Mouse (Mus musculus): Measurements from ENCODE around the gene Pacs2. TPM values are rescaled to one million over a fixed set of nuclear protein-coding genes. Genes with fewer than 3 reads are reported as not detected.
A peak's percentile ranks its signal among the peaks of the same experiment; 100 is the strongest.

Gene Pacs2
- polyA plus RNA-seq, 1 experiment from 2014 or later: 24.1 TPM

DNA sequence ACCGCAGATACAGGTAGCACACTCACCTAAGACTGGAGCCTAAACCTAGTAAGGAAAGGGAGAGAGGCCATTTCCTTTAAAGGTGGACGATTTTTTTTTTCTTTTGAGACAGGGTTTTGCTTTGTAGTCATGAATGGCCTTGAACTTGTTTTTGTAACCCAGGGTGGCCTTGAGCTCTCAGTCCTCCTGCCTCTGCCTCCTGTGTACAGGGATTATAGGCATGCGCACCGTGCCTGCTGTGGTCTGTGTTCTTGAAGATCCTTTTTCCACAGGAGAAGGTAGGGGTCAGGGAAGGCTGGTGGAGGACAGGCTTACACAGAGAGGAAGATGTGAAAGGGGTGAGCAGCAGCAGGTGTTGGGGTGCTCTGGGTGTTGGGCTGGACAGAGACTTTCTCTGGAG, 1.6 kb downstream of the Pacs2 start:
- H3K9me3 ChIP-seq: no peaks in the 10 kb centered on the region
- H3K9ac ChIP-seq: peak overlapping the region; percentile 98
- no peak for ATAC-seq (ENCODE audit: low FRiP score)
- H3K4me2 ChIP-seq: peak overlapping the region; percentile 89
- H3K4me3 ChIP-seq: peak overlapping the region; percentile 95
- peaks cover 10% of the 10 kb centered on the region for H3K36me3 ChIP-seq
- peaks cover 53% of the 10 kb centered on the region for H3K4me1 ChIP-seq (replicated peaks)
- 84% methylated on average over 4 of the region's 4 CpGs for WGBS
- no peak overlapping the region for H3K27ac ChIP-seq
- no peaks in the 10 kb centered on the region for H3K27me3 ChIP-seq

DNA sequence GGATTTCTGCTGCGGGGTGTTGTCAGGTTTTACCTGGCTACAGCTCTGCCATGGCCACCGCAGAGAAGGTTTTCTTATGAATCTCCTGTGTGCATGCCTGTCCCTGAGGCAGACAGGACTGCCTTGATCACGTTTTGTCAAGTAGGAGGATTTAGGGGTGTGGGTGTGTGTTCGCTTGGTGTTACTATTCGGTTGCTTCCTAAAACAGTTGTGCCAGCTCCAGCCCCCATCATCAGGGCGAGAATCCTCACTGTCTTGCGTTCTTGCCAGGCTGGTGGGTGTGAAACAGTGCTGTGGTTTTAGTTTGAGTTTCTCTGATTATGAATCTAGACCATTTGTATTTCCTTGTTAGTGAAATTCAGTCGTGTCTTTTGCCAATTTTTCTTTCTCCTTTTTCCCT, 2.7 kb downstream of the Pacs2 start:
- H3K9ac ChIP-seq: peak overlapping the region; percentile 98
- H3K4me3 ChIP-seq: no peak overlapping the region
- H3K4me2 ChIP-seq: peak overlapping the region; percentile 89
- H3K9me3 ChIP-seq: no peaks in the 10 kb centered on the region
- H3K4me1 ChIP-seq (replicated peaks): peaks cover 53% of the 10 kb centered on the region
- no peak overlapping the region for H3K27ac ChIP-seq
- WGBS: 80% methylated on average over 8 of the region's 8 CpGs
- H3K36me3 ChIP-seq: peaks cover 15% of the 10 kb centered on the region
- no peaks in the 10 kb centered on the region for H3K27me3 ChIP-seq
- ATAC-seq (ENCODE audit: low FRiP score): no peak

DNA sequence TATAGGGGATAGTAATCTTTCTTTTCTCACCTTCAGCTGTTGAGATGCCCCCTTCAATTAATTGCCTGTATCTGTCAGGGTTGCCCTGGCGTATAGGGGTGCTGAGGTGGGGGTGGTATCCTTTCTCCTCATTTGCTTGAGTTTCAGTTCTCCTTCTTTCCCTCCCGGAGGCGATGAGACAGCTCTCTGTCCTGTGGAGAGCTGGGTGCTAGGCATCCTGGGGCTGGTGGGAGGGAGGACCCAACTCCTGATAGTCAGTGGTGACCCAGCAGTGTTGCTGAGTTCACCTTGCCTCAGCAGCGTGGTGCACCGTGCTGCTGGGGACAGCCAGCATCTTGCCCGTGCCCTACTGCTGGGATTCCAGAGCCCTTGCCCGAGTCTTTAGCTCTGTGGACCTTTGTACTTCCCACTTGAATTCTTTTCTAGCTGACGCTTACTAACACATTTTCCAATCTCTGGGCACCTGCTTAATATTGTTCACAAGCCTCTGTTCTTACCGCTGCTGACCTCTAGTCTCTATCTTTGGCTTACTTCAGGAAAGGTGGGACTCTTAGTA, 3.2 kb downstream of the Pacs2 start:
- WGBS: 81% methylated on average over 9 of the region's 9 CpGs

DNA sequence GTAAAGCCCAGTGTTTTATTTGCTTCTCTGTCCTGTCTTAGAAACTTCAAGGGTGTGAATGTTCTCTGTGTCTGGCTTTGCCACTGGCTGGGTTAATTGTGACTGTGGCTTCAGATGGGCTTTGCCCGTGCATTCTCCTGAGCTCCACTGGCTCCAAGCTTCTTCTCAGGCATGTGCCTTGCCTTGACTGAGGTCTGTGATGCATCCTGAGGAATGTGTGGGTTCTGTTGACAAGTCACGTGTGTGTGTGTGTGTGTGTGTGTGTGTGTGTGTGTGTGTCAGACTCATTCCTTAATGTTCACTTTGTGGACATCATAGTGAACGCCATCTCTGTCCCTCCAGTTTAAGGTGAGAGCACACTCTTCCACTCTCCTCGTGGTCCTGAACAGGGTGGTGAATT, 4.5 kb downstream of the Pacs2 start:
- WGBS: 83% methylated on average over 4 of the region's 4 CpGs
- peaks cover 40% of the 10 kb centered on the region for H3K4me1 ChIP-seq (replicated peaks)
- no peaks in the 10 kb centered on the region for H3K9me3 ChIP-seq
- no peak overlapping the region for H3K4me3 ChIP-seq
- no peak overlapping the region for H3K9ac ChIP-seq
- no peak for ATAC-seq (ENCODE audit: low FRiP score)
- H3K27ac ChIP-seq: no peak overlapping the region
- no peaks in the 10 kb centered on the region for H3K27me3 ChIP-seq
- H3K36me3 ChIP-seq: peaks cover 21% of the 10 kb centered on the region
- H3K4me2 ChIP-seq: no peak overlapping the region

More for the DNA sequence above, 3.2 kb downstream of the Pacs2 start:
- ATAC-seq (ENCODE audit: low FRiP score): no peak
- Histone ChIP-seq H3K4me2 (peak overlapping the region; percentile 15; the same call in 1 of the 2 replicates), H3K27me3 (no peaks in the 10 kb centered on the region), H3K4me3 (no peak overlapping the region), H3K36me3 (peaks cover 15% of the 10 kb centered on the region), H3K9me3 (no peaks in the 10 kb centered on the region), H3K4me1 (replicated peaks) (peaks cover 52% of the 10 kb centered on the region), H3K9ac (peak overlapping the region; percentile 51; the same call in 1 of the 2 replicates), H3K27ac (no peak overlapping the region)

DNA sequence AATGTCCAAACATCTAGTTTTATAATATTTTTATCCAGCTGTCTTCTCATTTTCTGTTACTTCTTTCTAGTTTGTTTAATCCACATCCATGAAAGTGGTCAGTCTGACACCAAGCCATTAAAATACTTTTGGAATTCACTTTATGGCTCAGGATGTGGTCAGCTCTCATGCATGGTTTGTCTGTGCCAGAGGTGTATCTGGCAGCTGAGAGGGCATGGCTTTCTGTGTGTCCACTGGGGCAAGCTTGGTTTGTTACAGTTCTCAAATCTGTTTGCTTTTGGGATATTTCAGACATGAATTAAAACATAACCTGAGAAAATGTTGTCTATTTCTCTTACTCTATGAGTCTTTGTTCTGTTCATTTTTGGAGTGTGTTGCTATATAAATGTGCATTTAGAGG, 7.2 kb downstream of the Pacs2 start:
- Histone ChIP-seq H3K9me3 (no peaks in the 10 kb centered on the region), H3K4me3 (no peak overlapping the region), H3K27me3 (no peaks in the 10 kb centered on the region), H3K9ac (no peak overlapping the region), H3K4me1 (replicated peaks) (peaks cover 28% of the 10 kb centered on the region), H3K36me3 (peaks cover 40% of the 10 kb centered on the region), H3K27ac (no peak overlapping the region), H3K4me2 (no peak overlapping the region)
- ATAC-seq (ENCODE audit: low FRiP score): no peak

DNA sequence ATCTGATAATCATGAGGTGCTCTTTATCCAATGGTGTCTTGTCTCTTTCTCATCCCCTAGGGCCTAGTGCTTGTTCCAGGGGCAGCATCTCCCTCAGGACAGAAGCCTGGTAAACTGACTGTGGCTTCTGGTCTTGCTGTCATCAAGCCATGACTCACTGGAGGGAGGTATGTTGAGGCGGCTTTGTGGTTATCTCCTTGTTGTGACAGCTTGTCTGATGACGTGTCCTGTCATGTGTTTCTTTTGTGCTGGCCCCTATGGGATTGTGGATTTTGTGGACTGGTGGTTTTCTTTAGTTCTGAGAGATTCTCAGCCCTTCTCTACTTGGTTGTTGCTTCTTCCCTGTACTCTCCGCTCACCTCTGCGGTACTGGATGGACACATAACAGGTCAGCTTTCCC, 8.8 kb downstream of the Pacs2 start:
- no peaks in the 10 kb centered on the region for H3K27me3 ChIP-seq
- H3K36me3 ChIP-seq: peaks cover 40% of the 10 kb centered on the region
- H3K4me2 ChIP-seq: no peak overlapping the region
- peaks cover 23% of the 10 kb centered on the region for H3K4me1 ChIP-seq (replicated peaks)
- H3K27ac ChIP-seq: no peak overlapping the region
- H3K4me3 ChIP-seq: no peak overlapping the region
- H3K9ac ChIP-seq: no peak overlapping the region
- 87% methylated on average over 4 of the region's 4 CpGs for WGBS
- ATAC-seq (ENCODE audit: low FRiP score): no peak
- no peaks in the 10 kb centered on the region for H3K9me3 ChIP-seq

DNA sequence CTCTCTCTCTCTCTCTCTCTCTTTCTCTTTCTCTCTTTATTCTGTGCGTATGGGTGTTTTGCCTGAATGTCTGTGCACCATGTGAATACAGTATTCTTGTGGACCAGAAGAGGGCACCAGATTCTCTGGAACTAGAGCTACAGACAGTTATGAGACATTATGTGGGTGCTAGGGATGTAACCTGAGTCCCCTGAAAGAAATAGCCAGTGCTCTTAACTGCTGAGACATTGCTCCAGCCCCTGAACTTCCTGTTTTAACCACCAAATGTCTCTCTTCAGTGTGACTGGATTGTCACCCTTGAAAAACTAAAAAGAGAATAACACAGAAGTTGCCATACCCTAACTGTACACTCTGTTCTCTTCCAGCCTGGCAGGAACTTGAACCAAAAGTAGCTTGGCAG, 12.2 kb downstream of the Pacs2 start:
- no peak overlapping the region for H3K4me3 ChIP-seq
- no peak overlapping the region for H3K9ac ChIP-seq
- 93% methylated on average over 1 of the region's 1 CpGs for WGBS
- no peaks in the 10 kb centered on the region for H3K27me3 ChIP-seq
- peaks cover 38% of the 10 kb centered on the region for H3K4me1 ChIP-seq (replicated peaks)
- H3K36me3 ChIP-seq: peaks cover 26% of the 10 kb centered on the region
- H3K9me3 ChIP-seq: no peaks in the 10 kb centered on the region
- ATAC-seq (ENCODE audit: low FRiP score): no peak
- H3K27ac ChIP-seq: no peak overlapping the region
- H3K4me2 ChIP-seq: no peak overlapping the region

DNA sequence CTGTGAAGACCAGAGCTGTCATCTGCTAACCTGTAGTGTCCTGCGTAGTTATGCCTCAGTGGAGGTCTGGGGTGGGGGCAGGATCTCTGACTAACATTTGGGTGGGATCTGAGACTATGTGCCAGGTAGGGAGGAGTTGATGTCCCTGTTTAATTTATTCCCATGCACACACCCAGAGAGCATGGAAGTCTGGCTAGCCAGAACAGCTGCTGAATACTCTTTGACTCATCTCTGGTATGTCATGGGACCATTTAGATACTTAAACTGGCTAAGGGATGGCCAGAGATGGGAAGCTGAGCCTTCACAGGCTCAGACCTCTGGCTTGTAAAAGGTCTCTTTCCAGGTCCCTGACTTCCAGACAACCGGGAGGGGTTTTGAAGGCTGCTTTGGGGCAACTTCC, 13.2 kb downstream of the Pacs2 start:
- Histone ChIP-seq H3K4me1 (replicated peaks) (peaks cover 45% of the 10 kb centered on the region), H3K27ac (peak overlapping the region; percentile 72), H3K36me3 (peaks cover 25% of the 10 kb centered on the region), H3K9me3 (no peaks in the 10 kb centered on the region), H3K4me3 (no peak overlapping the region), H3K9ac (no peak overlapping the region), H3K4me2 (no peak overlapping the region), H3K27me3 (no peaks in the 10 kb centered on the region)
- WGBS: 84% methylated on average over 2 of the region's 2 CpGs
- ATAC-seq (ENCODE audit: low FRiP score): no peak

DNA sequence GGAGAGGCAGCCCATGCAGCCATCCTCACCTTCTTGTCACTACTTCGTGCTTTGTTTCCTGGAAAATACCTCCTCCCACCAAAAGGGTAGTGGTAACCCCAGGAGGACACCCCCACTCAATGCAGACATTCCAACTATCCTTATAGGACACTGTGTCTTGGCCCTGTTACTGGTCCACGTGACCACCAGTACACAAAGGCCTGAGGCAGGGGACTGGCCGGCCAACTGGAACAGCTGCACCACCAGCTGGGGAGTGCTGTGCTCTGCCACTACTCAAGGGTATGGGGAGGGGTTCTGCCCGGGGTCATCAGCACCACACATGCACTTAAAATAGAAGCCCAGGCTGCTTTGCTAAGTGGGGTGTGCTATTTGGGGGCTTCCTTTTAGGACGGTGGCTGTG, 13.8 kb downstream of the Pacs2 start:
- H3K9ac ChIP-seq: no peak overlapping the region
- WGBS: 36% methylated on average over 5 of the region's 5 CpGs
- H3K4me3 ChIP-seq: no peak overlapping the region
- peak overlapping the region; percentile 72 for H3K27ac ChIP-seq
- ATAC-seq (ENCODE audit: low FRiP score): 0 out of 2 replicates have a peak, but pooled peaks have one; percentile 17
- peaks cover 50% of the 10 kb centered on the region for H3K4me1 ChIP-seq (replicated peaks)
- H3K27me3 ChIP-seq: no peaks in the 10 kb centered on the region
- no peak overlapping the region for H3K4me2 ChIP-seq
- H3K36me3 ChIP-seq: peaks cover 23% of the 10 kb centered on the region
- no peaks in the 10 kb centered on the region for H3K9me3 ChIP-seq

DNA sequence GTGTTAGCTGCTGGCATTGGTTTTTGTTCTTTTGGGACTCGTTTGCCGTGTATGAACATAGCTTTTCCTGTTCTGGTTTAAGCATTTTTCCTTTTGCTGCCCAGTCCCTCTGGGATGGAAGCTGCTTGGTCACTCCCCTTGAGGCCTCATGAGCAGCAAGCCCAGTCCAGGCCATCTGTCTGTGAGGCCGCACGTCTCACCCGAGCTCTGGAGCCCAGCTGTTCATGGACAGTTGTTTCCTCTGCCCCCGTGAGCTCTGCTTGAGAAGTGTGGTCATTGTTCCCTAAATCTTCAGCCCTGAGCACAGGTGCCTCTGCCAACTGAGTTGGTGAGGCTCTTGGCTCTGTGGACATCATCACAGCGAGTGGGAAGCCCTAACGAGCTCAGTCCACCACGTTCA, 14.6 kb downstream of the Pacs2 start:
- peaks cover 58% of the 10 kb centered on the region for H3K4me1 ChIP-seq (replicated peaks)

DNA sequence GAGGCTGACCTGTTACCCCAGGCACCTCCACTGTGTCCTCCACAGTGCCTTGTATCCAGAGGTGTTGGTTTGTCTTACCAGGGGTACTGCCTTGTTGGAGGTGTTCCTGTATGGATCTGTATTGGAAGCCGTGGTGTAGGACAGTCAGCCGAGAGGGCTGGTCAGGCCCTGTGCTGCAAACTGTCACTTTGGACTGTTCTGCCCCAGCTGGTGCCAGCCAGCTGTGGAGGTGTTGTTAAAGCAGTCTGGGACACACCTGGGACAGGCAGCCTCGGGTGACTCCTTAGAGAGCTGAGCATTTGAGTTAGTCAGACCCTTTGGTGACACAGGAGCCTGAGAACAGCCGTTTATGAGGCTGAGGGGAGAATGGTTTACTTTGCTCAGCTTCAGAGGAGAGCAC, 15.7 kb downstream of the Pacs2 start:
- no peaks in the 10 kb centered on the region for H3K9me3 ChIP-seq
- H3K27me3 ChIP-seq: no peaks in the 10 kb centered on the region
- 79% methylated on average over 4 of the region's 4 CpGs for WGBS
- H3K4me3 ChIP-seq: no peak overlapping the region
- H3K27ac ChIP-seq: no peak overlapping the region
- H3K4me1 ChIP-seq (replicated peaks): peaks cover 65% of the 10 kb centered on the region
- no peak overlapping the region for H3K4me2 ChIP-seq
- no peak for ATAC-seq (ENCODE audit: low FRiP score)
- H3K36me3 ChIP-seq: peaks cover 11% of the 10 kb centered on the region; the same call in 1 of the 2 replicates
- no peak overlapping the region for H3K9ac ChIP-seq

More for the DNA sequence above, 14.6 kb downstream of the Pacs2 start:
- Histone ChIP-seq H3K27ac (peak overlapping the region; percentile 72), H3K4me3 (no peak overlapping the region), H3K36me3 (peaks cover 19% of the 10 kb centered on the region; the same call in 1 of the 2 replicates), H3K27me3 (no peaks in the 10 kb centered on the region), H3K9me3 (no peaks in the 10 kb centered on the region), H3K9ac (0 out of 2 replicates have a peak overlapping the region, but pooled peaks have one; percentile 19), H3K4me2 (no peak overlapping the region)
- no peak for ATAC-seq (ENCODE audit: low FRiP score)
- WGBS: 51% methylated on average over 9 of the region's 9 CpGs

DNA sequence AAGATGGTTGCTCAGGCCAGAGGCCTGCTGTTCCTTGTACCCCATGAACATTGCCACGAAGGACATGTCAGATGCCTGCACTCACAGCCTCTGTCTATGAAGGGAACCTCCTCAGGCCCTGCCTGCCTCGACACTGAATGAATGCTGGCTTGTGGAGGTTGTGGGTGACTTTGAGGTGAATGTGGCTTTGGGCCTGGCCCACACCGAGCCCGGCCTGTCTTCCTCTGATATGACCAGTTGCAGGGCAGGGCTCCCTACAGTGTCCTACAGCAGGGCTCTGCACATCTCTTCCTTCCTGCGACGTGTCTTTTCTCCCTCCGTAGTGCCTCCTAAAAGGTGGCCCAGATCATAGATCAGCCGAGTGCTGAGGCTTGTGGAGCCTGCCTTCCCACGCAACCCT, 16.7 kb downstream of the Pacs2 start:
- Histone ChIP-seq H3K4me2 (no peak overlapping the region), H3K4me1 (replicated peaks) (peaks cover 65% of the 10 kb centered on the region), H3K9me3 (no peaks in the 10 kb centered on the region), H3K9ac (no peak overlapping the region), H3K27me3 (no peaks in the 10 kb centered on the region), H3K36me3 (peaks cover 2% of the 10 kb centered on the region; the same call in 1 of the 2 replicates), H3K4me3 (no peak overlapping the region), H3K27ac (no peak overlapping the region)
- WGBS: 91% methylated on average over 9 of the region's 9 CpGs
- no peak for ATAC-seq (ENCODE audit: low FRiP score)

DNA sequence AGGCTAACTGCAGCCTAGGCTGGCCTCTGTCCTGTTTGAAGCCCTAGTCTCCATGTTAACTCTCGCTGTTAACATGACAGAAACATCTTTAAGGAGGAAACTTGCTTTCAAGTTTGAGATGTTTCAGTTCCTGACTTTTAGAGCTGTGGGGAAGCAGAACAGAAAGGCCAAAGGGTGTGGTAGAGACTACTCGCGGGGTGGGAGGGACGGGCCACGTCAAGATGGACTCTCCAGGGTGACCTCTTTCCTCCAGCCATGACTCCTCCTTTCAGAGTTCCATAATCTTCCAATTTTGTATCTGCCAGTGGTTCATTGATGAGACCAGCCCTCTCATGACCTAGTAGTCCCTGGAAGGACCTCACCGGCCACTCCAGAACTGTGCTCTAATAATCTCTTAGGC, 17.1 kb downstream of the Pacs2 start:
- peaks cover 65% of the 10 kb centered on the region for H3K4me1 ChIP-seq (replicated peaks)
- no peak overlapping the region for H3K4me2 ChIP-seq
- H3K9me3 ChIP-seq: no peaks in the 10 kb centered on the region
- H3K4me3 ChIP-seq: no peak overlapping the region
- no peak overlapping the region for H3K27ac ChIP-seq
- WGBS: 88% methylated on average over 6 of the region's 6 CpGs
- ATAC-seq (ENCODE audit: low FRiP score): no peak
- H3K9ac ChIP-seq: no peak overlapping the region
- no peaks in the 10 kb centered on the region; the same call in 1 of the 2 replicates for H3K36me3 ChIP-seq
- no peaks in the 10 kb centered on the region for H3K27me3 ChIP-seq
